Mouse (Mus musculus) testis, postnatal 10 days (tissue): Measurements from ENCODE around the gene Cd44.

Experiments
- DNase-seq: peaks from one replicate; pipeline ENCODE4 v3.0.0; 2021; ENCODE audit warnings: low spot score

The Cd44 gene

DNA sequence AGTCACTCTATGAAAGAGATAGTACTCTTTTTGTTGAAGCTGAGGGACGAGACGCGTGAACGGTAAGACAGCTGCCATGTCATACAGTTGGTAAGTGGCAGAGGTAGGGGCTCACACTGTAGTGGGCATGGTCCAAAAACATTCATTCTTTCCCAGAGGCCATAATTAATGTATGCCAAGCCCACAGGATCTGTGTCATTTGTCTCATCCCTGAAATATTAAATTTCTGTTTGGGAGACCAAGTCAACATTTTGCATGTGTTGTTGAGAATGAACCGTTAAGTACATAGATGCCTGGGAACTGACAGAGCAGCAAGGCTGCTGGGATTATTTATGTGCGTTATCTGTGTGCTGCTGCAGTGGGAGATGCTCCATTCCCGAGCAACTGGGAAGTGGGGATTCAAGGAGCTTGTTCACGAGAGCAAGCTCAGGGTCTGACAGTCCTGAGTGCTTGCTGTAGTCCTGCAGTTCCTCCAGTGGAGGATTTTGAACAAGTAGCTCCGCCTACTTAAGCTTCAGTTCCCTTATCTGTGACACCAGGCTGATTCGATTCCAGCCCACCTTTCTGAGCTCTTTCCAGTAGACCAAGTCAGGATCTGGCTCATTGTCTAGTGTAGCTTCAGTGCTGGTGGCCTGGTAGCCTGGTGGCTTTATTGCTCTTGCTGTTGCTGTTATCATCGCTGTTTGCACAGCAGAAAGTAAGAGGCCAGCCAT is 12.5 kb upstream of the Cd44 start:
- no peak for DNase-seq

- DNase-seq, result no peak
Measured at GRCm38 (mm10) chr2:102912951-102913350, 11.5 kb upstream of the Cd44 start.

DNA sequence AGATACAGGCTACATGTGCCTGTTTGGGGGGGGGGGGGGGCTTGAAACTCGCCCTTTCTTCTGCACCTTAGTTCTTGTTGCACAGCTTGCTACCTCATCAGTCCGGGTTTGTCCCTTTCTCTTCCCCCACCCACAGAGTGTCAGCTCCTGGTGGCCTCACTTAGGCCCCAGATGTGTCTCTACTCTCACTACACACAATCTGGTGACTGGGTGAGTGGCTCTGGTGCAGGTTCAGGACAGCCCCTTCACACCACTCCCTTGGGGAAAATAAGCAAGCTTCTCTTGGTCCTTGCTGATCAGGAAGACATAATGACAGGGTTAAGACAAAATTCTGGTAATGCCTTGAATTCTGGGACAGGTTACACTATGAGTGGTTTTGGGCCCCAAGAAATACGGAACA is 11.0 kb upstream of the Cd44 start:
- DNase-seq, result no peak

- no peak for DNase-seq
Measured at GRCm38 (mm10) chr2:102909403-102909802, 7.9 kb upstream of the Cd44 start.

DNA sequence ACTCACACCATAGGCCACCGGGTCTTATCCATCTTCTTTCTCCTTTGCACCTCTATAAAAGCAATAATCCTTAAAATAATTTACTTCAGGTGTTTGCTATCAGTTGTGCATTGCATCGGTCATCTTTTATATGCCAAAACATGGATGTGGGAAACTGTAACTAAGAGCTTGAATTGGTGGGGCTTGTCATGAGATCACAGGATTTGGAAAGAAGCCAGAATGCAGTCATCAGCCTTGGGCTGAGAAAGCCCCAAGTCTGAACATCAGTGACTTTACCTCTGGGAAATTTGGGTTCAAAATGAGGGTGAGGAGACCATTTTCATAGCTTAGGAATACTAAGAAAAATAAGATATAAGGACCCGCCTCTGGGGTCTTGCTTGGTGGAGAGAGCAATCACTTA is 4.1 kb upstream of the Cd44 start:
- no peak for DNase-seq

DNA sequence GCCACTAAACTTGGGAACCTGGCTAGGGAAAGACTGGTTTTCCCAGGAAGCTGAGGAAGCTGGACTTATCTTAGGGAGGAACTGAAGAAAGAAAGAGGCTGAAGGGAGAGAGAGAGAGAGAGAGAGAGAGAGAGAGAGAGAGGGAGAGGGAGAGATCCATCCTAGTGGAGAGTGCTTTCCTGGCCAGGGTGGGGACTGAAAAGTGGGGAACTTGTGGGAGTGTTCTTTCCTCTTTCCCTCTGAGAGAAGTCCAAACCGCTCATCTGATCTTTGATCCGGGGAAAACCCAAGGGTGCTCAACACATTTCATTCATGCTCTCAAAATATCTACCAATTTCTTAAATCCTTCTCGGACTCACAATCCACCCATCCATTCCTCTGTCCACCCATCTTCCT is 361 bp upstream of the Cd44 start:
- no peak for DNase-seq

DNA sequence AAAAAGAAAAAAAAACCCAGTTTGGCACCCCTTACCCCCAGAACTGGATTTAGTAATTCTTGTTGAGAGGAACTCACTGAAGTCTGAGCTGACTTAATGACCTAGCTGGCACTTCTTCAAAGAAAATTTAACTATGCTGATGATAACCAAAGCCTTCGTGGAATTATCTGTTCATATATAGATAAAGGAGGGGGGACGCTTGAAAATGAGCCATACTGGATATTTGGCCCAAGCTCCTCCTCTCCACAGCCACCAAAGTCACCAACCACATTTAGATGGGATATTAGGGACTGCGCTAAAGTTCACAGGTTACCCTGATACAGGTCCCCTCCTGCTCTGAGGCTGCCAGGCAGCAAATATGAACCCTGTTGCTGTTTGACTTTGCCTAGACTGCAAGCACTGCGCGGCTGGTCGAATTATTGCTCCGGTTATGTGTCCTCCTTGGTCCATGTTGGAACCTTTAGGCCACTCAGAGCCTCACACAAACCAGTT is 1.2 kb downstream of the Cd44 start:
- no peak for DNase-seq

- DNase-seq, result no peak
Measured at GRCm38 (mm10) chr2:102899238-102899637, 2.2 kb downstream of the Cd44 start.

DNA sequence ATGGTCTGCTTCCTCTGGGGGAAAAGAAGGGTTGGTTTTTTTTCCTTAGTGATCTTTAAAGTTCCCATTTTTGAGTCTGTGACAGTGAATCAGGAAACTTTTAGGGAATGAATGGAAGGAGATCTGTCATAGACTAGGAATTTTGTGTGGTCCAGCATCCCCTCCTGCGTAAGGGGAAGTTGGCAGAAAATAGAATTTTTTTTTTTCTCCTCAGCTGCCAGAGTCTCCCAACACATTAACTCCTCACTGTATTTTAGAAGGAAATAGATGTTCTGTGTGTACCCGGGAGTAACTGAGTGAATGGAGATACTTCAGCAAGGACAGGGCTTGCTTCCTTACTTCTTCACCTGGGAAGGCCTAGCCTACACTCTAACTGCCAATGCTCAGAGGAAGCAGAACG is 2.9 kb downstream of the Cd44 start:
- DNase-seq, result no peak

GRCm38 (mm10) chr2:102896154-102896553 is 5.3 kb downstream of the Cd44 start:
- DNase-seq, result no peak

DNA sequence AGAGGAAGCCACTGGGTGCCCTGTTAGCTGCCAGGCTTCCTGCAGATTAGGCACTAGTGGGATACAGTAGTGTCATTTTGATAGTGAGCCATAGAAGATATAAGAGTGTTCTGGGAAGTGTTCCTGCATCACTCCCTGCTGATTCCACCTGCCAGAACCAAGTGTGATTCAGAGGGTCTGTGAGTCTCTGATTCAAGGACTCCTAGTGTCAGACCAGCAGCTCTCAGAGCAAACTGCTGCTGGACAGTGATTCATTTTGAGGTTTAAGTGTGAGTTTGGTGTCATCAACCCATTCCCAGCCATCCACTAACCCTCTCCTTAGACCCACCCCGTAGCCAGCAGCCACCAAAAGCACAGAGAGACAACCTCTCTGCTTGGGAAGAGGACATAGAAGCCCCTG is 6.3 kb downstream of the Cd44 start:
- no peak for DNase-seq

- no peak for DNase-seq
Measured at GRCm38 (mm10) chr2:102894785-102895184, 6.7 kb downstream of the Cd44 start.

- no peak for DNase-seq
Measured at GRCm38 (mm10) chr2:102888688-102889225, 12.7 kb downstream of the Cd44 start.

DNA sequence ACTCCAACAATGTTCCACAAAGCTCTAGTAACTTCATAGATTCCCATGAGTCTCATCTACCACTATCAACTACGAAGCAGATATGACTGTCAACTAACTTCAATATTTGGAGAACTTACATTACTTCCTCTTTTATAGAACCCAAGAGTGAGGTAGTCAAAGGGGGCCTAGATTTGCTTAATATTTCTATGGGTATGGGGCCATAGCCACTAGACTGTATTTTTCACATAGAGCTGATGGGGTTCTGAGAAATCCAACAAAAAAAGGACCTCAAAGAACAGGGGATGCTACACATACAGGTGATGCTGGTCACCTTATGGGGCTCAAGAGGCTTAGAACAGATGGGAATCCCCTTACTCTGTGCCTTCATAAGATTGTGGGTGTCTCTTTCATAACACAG is 14.3 kb downstream of the Cd44 start:
- no peak for DNase-seq

DNA sequence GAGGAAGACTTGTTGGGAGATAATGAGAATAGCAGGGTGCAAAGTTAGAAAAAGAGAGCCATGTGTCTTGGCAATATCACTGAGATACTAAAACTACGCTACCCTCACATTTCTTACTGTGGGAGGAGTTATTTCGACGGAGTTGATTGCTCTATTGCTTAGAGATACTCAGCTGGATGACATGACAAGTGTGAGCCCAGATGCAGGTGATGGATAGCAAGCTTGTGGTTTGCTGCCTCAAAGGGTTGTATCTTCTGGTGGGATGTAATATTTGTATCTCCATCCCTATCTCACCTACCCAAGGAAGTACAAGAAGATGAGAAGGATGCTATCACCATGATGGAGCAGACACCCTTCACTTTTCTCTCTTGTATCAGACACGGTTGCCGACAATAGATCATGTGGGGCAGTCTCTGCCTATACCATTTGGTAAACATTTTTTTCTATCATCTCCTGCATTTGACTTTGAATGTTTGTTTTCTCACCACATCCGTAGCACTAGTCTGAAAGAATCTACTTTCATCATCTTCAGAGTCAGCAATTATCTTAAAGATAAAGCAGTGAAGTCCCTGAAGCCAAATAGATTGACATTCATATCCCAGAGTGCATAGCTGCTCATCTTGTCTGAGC is 15.0 kb downstream of the Cd44 start:
- no peak for DNase-seq

DNA sequence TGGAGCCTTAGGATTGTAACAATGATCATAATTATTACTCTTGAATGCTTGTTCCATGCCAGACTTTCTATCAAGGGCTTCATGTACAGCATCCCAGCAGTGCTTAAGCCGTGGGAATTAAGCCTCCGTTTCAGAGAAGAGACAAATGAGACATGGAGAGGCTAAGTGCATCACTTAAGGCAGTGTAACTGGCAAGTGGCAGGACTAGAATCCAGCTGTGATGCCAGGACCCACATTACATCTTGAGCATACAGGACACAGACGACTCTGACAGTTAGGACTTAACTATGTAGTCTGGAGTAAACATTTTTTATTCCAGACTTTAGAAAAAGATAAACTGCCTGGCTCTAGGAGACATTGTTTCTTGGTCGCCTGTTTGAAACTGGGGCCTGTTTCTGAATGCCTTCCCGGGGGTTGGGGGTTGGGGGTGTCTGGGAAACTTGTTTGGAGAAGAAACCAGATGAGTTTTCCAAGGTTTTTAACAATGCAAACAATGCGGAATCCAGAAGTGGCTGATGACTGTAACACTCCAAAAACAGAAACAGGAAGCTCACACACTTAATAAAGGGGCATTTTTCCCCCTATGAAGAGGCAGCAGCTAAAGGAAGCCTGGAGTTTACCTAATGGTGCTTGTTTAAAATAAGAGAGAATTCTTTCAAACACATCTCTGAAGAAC is 18.7 kb downstream of the Cd44 start:
- no peak for DNase-seq

DNA sequence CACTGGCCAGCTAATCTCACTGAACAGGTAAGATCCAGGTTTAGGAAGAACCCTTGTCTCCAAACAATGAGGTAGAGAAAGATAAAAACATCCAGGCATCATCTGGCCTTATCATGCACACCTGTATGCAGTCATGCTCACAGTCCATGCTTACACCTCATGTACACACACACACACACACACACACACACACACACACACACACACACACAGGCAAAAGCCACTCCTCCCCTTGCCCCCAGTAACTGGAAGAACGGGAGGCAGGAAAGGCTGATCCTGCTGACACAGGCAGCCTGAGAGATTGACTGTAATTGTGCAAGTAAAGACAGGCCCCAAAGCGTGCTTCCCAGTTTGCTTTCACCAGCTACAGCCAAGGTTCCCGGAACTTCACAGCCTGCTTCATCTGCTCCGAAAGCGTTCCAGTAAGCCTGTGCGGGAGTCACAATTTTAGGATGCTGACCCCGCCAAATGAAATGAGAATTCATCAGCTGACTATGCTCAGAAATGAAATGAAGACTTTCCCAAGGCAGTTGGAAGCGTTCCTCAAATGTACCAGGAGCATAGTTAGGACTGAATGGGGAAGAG is 19.4 kb downstream of the Cd44 start:
- no peak for DNase-seq

DNA sequence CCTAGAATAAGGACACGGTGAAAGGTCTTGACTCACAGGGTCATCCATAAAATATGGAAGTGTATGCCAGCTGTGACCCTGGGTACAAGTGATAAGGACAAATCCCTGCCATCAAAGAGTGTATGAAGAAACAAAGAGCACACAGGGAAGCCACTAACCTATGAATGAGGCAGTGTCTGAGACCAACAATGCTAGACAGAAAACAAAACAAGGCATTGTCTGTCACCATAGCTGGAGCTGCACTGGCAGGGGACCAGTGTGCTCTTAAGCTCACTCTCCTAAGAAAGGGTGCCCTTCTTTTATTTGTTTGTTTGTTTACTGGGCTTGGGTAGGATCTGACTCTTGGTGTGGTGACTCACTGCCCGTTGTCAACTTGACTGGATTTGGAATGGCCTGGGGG is 23.0 kb downstream of the Cd44 start:
- no peak for DNase-seq

- DNase-seq, result no peak
Measured at GRCm38 (mm10) chr2:102877463-102877862, 24.0 kb downstream of the Cd44 start.

DNA sequence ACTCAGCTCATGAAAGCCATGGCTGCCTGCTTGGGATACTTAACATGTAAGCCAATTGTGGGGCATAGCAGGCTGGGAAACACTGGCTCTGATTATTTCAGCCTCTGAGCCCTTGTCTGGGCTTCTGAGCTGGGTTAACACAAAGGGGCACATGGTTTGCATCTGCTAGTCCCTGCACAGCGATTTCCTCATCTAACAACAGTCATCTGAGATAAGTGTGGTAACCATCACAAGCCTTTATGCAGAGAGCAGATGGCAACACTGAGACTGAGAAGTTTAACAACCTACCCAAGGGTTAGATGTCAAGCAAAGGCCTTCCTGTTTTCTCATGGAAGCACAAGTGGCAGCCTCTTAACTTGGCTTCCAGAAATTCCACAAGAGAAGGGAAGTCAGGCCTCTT is 25.3 kb downstream of the Cd44 start:
- DNase-seq, result no peak

DNA sequence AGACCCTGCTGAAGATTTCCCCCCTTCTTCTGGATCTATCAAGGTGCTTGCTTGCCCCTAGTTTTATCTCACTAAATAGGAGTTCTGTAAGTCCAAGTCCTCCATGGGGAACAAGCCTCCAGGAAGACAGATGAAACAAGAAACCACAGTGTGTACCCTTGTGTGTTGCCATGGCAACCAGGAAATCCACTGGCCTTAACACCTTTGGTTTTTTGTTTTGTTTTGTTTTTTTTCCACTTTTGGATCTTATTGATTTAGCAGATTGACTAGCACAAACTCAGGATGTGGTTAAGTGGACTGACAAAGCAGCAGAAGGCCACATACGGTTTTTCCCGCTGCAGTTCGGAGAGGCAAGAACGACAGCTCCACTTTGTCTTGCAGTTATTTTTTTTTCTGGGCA is 27.6 kb downstream of the Cd44 start:
- DNase-seq, result no peak

GRCm38 (mm10) chr2:102873194-102873593 is 28.3 kb downstream of the Cd44 start:
- DNase-seq, result no peak

DNA sequence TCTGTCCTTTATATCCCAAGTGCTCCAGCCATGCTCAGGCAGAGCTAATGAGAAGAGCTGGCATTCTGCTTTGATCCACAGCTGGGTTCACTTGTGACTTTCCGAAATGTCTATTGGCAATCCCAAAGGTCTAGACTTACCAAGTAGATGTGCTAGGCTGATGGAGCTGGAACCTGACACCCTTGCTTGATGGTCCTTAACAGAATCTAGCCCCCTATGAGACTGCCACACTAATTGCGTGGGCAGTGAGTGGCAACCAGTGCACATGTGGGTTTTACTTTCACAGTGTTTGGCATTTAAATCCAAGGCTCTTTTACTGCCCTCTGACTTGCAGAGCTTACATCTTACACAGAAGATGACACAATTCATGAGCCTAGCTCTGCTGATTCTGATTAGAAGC is 29.0 kb downstream of the Cd44 start:
- DNase-seq, result no peak
